8 mouse cellular contexts compared by ENCODE assay signal in genomic region chr17:86167320-86168230, GRCm38 (mm10). TPM values are rescaled to one million over a fixed set of nuclear protein-coding genes. Genes with fewer than 3 reads are reported as not detected.
DNase-seq lines count a peak whose midpoint lies in the region; ATAC-seq and TF ChIP-seq lines count a peak whose summit lies in the region.

TSS of gene Prkce (plus strand) at chr17:86167785.

- H3K27me3 ChIP-seq in ES-Bruce4 (ENCODE audit: control insufficient read depth, insufficient read depth, low read length, poor library complexity, severe bottlenecking), result peaks cover 3% of the 10 kb centered on the region
- H3K27me3 ChIP-seq in forebrain, embryonic 12.5 days, result peaks cover 24% of the 10 kb centered on the region
- no peaks in the 10 kb centered on the region for H3K27me3 ChIP-seq in heart, postnatal 0 days (ENCODE audit: control insufficient read depth, insufficient read depth, low read length)
- no peaks in the 10 kb centered on the region for H3K27me3 ChIP-seq in neural tube, embryonic 15.5 days (replicated peaks)

- H3K4me2 ChIP-seq in forebrain, embryonic 12.5 days, result peak within 1 kb of the TSS; percentile 90
- peak within 1 kb of the TSS; percentile 97 for H3K4me2 ChIP-seq in heart, postnatal 0 days (ENCODE audit: low read depth, low read length)
- peak within 1 kb of the TSS; percentile 98 for H3K4me2 ChIP-seq in neural tube, embryonic 15.5 days

- 0% methylated on average over 90 of the region's 115 CpGs for WGBS in forebrain, embryonic 12.5 days
- WGBS in heart, postnatal 0 days, result under 1% methylated on average over 81 of the region's 115 CpGs
- WGBS in lung, adult 2 months, result under 1% methylated on average over 110 of the region's 115 CpGs
- WGBS in neural tube, embryonic 15.5 days, result under 1% methylated on average over 73 of the region's 115 CpGs

- no peaks in the 10 kb centered on the region for H3K36me3 ChIP-seq in ES-Bruce4 (ENCODE audit: control insufficient read depth, insufficient read depth, low read length, poor library complexity, severe bottlenecking)
- no peaks in the 10 kb centered on the region for H3K36me3 ChIP-seq in forebrain, embryonic 12.5 days (replicated peaks)
- no peaks in the 10 kb centered on the region for H3K36me3 ChIP-seq in heart, postnatal 0 days (replicated peaks; ENCODE audit: control insufficient read depth, insufficient read depth, low read length)
- H3K36me3 ChIP-seq in neural tube, embryonic 15.5 days, result peaks cover under 1% of the 10 kb centered on the region; the same call in 1 of the 2 replicates

- TF ChIP-seq EP300 in ES-Bruce4 (IDR thresholded peaks at IDR 0.05; ENCODE audit: insufficient read depth, low read depth, low read length), result no peak
- peak; percentile 75 for TF ChIP-seq EP300 in heart, postnatal 0 days (IDR thresholded peaks at IDR 0.05; ENCODE audit: low read depth)

- DNase-seq in c-Kit-positive CD71-positive TER-119-positive erythroid progenitor cells, embryonic 14.5 days (ENCODE audit: low spot score), result peak; percentile 67
- peak; percentile 90 for DNase-seq in heart, postnatal 0 days (ENCODE audit: low spot score)
- peak; percentile 89 to 93 for DNase-seq in kidney, postnatal 4 days
- peak; percentile 82 for DNase-seq in lung, adult 2 months
- peak; percentile 90 for DNase-seq in testis, postnatal 10 days (ENCODE audit: low spot score)

- no peaks in the 10 kb centered on the region for H3K9me3 ChIP-seq in ES-Bruce4 (replicated peaks; ENCODE audit: control insufficient read depth, insufficient read depth, low read length, poor library complexity, severe bottlenecking)
- H3K9me3 ChIP-seq in forebrain, embryonic 12.5 days, result no peaks in the 10 kb centered on the region
- H3K9me3 ChIP-seq in heart, postnatal 0 days (replicated peaks; ENCODE audit: control insufficient read depth, low read length), result no peaks in the 10 kb centered on the region
- no peaks in the 10 kb centered on the region for H3K9me3 ChIP-seq in neural tube, embryonic 15.5 days (replicated peaks)

- peak within 1 kb of the TSS; percentile 94 for H3K9ac ChIP-seq in ES-Bruce4 (ENCODE audit: low read depth, poor library complexity, severe bottlenecking)
- H3K9ac ChIP-seq in forebrain, embryonic 12.5 days, result peak within 1 kb of the TSS; percentile 78
- H3K9ac ChIP-seq in heart, postnatal 0 days (replicated peaks; ENCODE audit: low read depth, low read length), result peak within 1 kb of the TSS; percentile 75
- H3K9ac ChIP-seq in neural tube, embryonic 15.5 days (replicated peaks), result peak within 1 kb of the TSS; percentile 91

- H3K4me1 ChIP-seq in ES-Bruce4 (ENCODE audit: control insufficient read depth, insufficient read depth, low read length), result no peaks in the 10 kb centered on the region
- H3K4me1 ChIP-seq in forebrain, embryonic 12.5 days, result peaks cover 28% of the 10 kb centered on the region
- peaks cover 31% of the 10 kb centered on the region for H3K4me1 ChIP-seq in heart, postnatal 0 days (ENCODE audit: control insufficient read depth, insufficient read depth)
- H3K4me1 ChIP-seq in lung, adult 2 months (ENCODE audit: control insufficient read depth, insufficient read depth, low read length), result no peaks in the 10 kb centered on the region; the same call in 1 of the 2 replicates
- H3K4me1 ChIP-seq in neural tube, embryonic 15.5 days, result peaks cover 53% of the 10 kb centered on the region

- peak within 1 kb of the TSS; percentile 86 for H3K4me3 ChIP-seq in ES-Bruce4 (ENCODE audit: low read depth, low read length)
- peak within 1 kb of the TSS; percentile 67 for H3K4me3 ChIP-seq in forebrain, embryonic 12.5 days (replicated peaks)
- peak within 1 kb of the TSS; percentile 68 for H3K4me3 ChIP-seq in heart, postnatal 0 days (ENCODE audit: low read depth, low read length)
- H3K4me3 ChIP-seq in lung, adult 2 months (replicated peaks; ENCODE audit: extremely low read depth, low read depth, low read length), result peak within 1 kb of the TSS; percentile 91
- peak within 1 kb of the TSS; percentile 89 for H3K4me3 ChIP-seq in neural tube, embryonic 15.5 days (replicated peaks)

- TF ChIP-seq POLR2A in ES-Bruce4 (IDR thresholded peaks at IDR 0.05; ENCODE audit: insufficient read depth, low read length), result no peak
- peak; percentile 66 for TF ChIP-seq POLR2A in lung, adult 2 months (IDR thresholded peaks at IDR 0.05; ENCODE audit: borderline replicate concordance, extremely low read depth, low read depth, low read length)

- TF ChIP-seq CTCF in ES-Bruce4 (IDR thresholded peaks at IDR 0.05; ENCODE audit: low read depth, low read length), result peak; percentile 13
- TF ChIP-seq CTCF in heart, postnatal 0 days (IDR thresholded peaks at IDR 0.05; ENCODE audit: low read depth), result peak; percentile 36
- peak; percentile 8; the same call in 1 of the 2 replicates for TF ChIP-seq CTCF in lung, adult 2 months (IDR thresholded peaks at IDR 0.05; ENCODE audit: insufficient read depth, low read length)

- H3K27ac ChIP-seq in ES-Bruce4 (ENCODE audit: insufficient read depth, low read length), result peak within 1 kb of the TSS; percentile 42
- H3K27ac ChIP-seq in forebrain, embryonic 12.5 days, result peak within 1 kb of the TSS; percentile 91
- peak within 1 kb of the TSS; percentile 96 for H3K27ac ChIP-seq in heart, postnatal 0 days (ENCODE audit: low read depth)
- H3K27ac ChIP-seq in neural tube, embryonic 15.5 days (replicated peaks), result peak within 1 kb of the TSS; percentile 94

- ATAC-seq in forebrain, embryonic 12.5 days (ENCODE audit: low FRiP score), result peak; percentile 77
- peak; percentile 62 for ATAC-seq in heart, postnatal 0 days (ENCODE audit: insufficient read depth, low read depth)
- ATAC-seq in neural tube, embryonic 15.5 days (ENCODE audit: low FRiP score), result peak; percentile 75

RNA-seq across cellular contexts. Expression of gene Prkce, which starts in this region (rescaled TPM):
- polyA plus RNA-seq in ES-Bruce4 (2011; ENCODE audit: insufficient read depth, insufficient read length, low read depth, missing spikeins), result 3.3 and 4.3 TPM in 2 replicates
- 4.6 and 6.0 TPM in 2 replicates for polyA plus RNA-seq in forebrain, embryonic 12.5 days (2016; fragmentation: Nextera tagmentation; extraction: Ambion mirVana)
- 12.6 and 14.8 TPM in 2 replicates for total RNA-seq in heart, postnatal 0 days (2014; rRNA removed; ENCODE audit: low replicate concordance)
- polyA plus RNA-seq in heart, postnatal 0 days (2015; fragmentation: Nextera tagmentation; extraction: Ambion mirVana), result 7.8 and 8.1 TPM in 2 replicates
- 9.8 and 13.5 TPM in 2 replicates for polyA plus RNA-seq in lung, adult 2 months (2012; rRNA removed)
- polyA plus RNA-seq in neural tube, embryonic 15.5 days (2015; fragmentation: Nextera tagmentation; extraction: Ambion mirVana), result 35.7 and 48.0 TPM in 2 replicates

Comparison
In these comparisons a context has a peak if more than half of its experiments do, and no peak if none do; other contexts are left out.
1. Peak in every context shown above with its lines: DNase-seq, ATAC-seq, H3K4me3 ChIP-seq and H3K27ac ChIP-seq.
2. H3K27ac ChIP-seq: peak in every context shown above with its lines; median percentile 96 in heart, postnatal 0 days; 94 in neural tube, embryonic 15.5 days; 91 in forebrain, embryonic 12.5 days; 42 in ES-Bruce4.